Mouse (Mus musculus) embryonic fibroblast, embryonic 13.5 days (primary cell): ENCODE measurements around the gene Atp6v0c. TPM values are rescaled to one million over a fixed set of nuclear protein-coding genes. Genes with fewer than 3 reads are reported as not detected.

Experiments used
- H3K27ac ChIP-seq: 2 replicates; pipeline ENCODE4 v1.5.1; 2012; ENCODE audit warnings: low read length, control low read depth, inconsistent platforms; ENCODE audit not compliant: insufficient read depth
- H3K4me1 ChIP-seq: 2 replicates; pipeline ENCODE4 v1.6.1; 2011; ENCODE audit warnings: low read length; ENCODE audit not compliant: control insufficient read depth, insufficient read depth
- H3K4me3 ChIP-seq: 2 replicates; pipeline ENCODE4 v1.5.1; 2011; ENCODE audit warnings: mild to moderate bottlenecking, control low read depth, low read length; ENCODE audit not compliant: insufficient read depth
- CTCF ChIP-seq: IDR thresholded peaks from 2 replicates; pipeline ENCODE4 v1.5.1; 2011; ENCODE audit warnings: mild to moderate bottlenecking, control low read depth, low read length, moderate library complexity, borderline replicate concordance; ENCODE audit not compliant: insufficient read depth
- POLR2A ChIP-seq: IDR thresholded peaks from 2 replicates; pipeline ENCODE4 v1.6.1; 2011; ENCODE audit warnings: low read depth, mild to moderate bottlenecking, control low read depth, low read length, moderate library complexity
- polyA plus RNA-seq: library from polyadenylated mRNA; stranded (reverse); fragments of >200 nt; gene quantifications from 2 replicates; pipeline ENCODE4 v1.2.4, GENCODE M21; 2011; ENCODE audit warnings: low read depth; ENCODE audit not compliant: missing spikeins, insufficient read length

Gene Atp6v0c
- polyA plus RNA-seq, 1 experiment: 382 TPM

- Histone ChIP-seq H3K4me1 (peaks cover 3% of the 10 kb centered on the region), H3K27ac (no peak overlapping the region), H3K4me3 (no peak overlapping the region)
- TF ChIP-seq POLR2A (no peak), CTCF (no peak)
Observed at GRCm38 (mm10) chr17:24199741-24200140, 30.2 kb upstream of the Atp6v0c start.

- TF ChIP-seq POLR2A (no peak), CTCF (no peak)
- Histone ChIP-seq H3K4me1 (no peaks in the 10 kb centered on the region), H3K4me3 (no peak overlapping the region), H3K27ac (no peak overlapping the region)
Observed at GRCm38 (mm10) chr17:24199252-24199651, 29.8 kb upstream of the Atp6v0c start.

- no peak overlapping the region for H3K27ac ChIP-seq
- H3K4me3 ChIP-seq: no peak overlapping the region
- no peaks in the 10 kb centered on the region for H3K4me1 ChIP-seq
- TF ChIP-seq CTCF (no peak), POLR2A (no peak)
Observed at GRCm38 (mm10) chr17:24197032-24197824, 27.7 kb upstream of the Atp6v0c start.

- TF ChIP-seq POLR2A: no peak
- no peak for TF ChIP-seq CTCF
- Histone ChIP-seq H3K4me1 (no peaks in the 10 kb centered on the region), H3K27ac (no peak overlapping the region), H3K4me3 (no peak overlapping the region)
Observed at GRCm38 (mm10) chr17:24195349-24195748, 25.8 kb upstream of the Atp6v0c start.

GRCm38 (mm10) chr17:24193769-24194168 is 24.3 kb upstream of the Atp6v0c start:
- TF ChIP-seq POLR2A (no peak), CTCF (no peak)
- H3K4me3 ChIP-seq: no peak overlapping the region
- no peak overlapping the region for H3K27ac ChIP-seq
- no peaks in the 10 kb centered on the region for H3K4me1 ChIP-seq

- TF ChIP-seq CTCF (no peak), POLR2A (no peak)
- no peak overlapping the region for H3K4me3 ChIP-seq
- no peak overlapping the region for H3K27ac ChIP-seq
- H3K4me1 ChIP-seq: no peaks in the 10 kb centered on the region
Observed at GRCm38 (mm10) chr17:24193268-24193667, 23.8 kb upstream of the Atp6v0c start.

GRCm38 (mm10) chr17:24192848-24193247 is 23.3 kb upstream of the Atp6v0c start:
- Histone ChIP-seq H3K4me1 (no peaks in the 10 kb centered on the region), H3K27ac (no peak overlapping the region), H3K4me3 (no peak overlapping the region)
- no peak for TF ChIP-seq POLR2A
- TF ChIP-seq CTCF: no peak

- TF ChIP-seq CTCF: no peak
- Histone ChIP-seq H3K4me3 (no peak overlapping the region), H3K27ac (no peak overlapping the region), H3K4me1 (no peaks in the 10 kb centered on the region)
Observed at GRCm38 (mm10) chr17:24191481-24191880, 22.0 kb upstream of the Atp6v0c start.

- H3K4me3 ChIP-seq: no peak overlapping the region
- TF ChIP-seq CTCF: no peak
- TF ChIP-seq POLR2A: no peak
- no peaks in the 10 kb centered on the region for H3K4me1 ChIP-seq
- no peak overlapping the region for H3K27ac ChIP-seq
Observed at GRCm38 (mm10) chr17:24190934-24191333, 21.4 kb upstream of the Atp6v0c start.

- no peak overlapping the region for H3K27ac ChIP-seq
- no peak for TF ChIP-seq CTCF
- no peak for TF ChIP-seq POLR2A
- no peak overlapping the region for H3K4me3 ChIP-seq
- H3K4me1 ChIP-seq: no peaks in the 10 kb centered on the region
Observed at GRCm38 (mm10) chr17:24174259-24174658, 4.8 kb upstream of the Atp6v0c start.
